Mouse (Mus musculus): ENCODE data around the gene Fes. TPM values are rescaled to one million over a fixed set of nuclear protein-coding genes. Genes with fewer than 3 reads are reported as not detected.

Fes gene
- polyA plus RNA-seq (2014; fragmentation: Illumina TruSeq; extraction: RNeasy Lipid Tissue Mini Kit (QIAGEN cat#74804); ENCODE audit: insufficient read depth, low read depth, low replicate concordance) = 15.8 TPM

DNA sequence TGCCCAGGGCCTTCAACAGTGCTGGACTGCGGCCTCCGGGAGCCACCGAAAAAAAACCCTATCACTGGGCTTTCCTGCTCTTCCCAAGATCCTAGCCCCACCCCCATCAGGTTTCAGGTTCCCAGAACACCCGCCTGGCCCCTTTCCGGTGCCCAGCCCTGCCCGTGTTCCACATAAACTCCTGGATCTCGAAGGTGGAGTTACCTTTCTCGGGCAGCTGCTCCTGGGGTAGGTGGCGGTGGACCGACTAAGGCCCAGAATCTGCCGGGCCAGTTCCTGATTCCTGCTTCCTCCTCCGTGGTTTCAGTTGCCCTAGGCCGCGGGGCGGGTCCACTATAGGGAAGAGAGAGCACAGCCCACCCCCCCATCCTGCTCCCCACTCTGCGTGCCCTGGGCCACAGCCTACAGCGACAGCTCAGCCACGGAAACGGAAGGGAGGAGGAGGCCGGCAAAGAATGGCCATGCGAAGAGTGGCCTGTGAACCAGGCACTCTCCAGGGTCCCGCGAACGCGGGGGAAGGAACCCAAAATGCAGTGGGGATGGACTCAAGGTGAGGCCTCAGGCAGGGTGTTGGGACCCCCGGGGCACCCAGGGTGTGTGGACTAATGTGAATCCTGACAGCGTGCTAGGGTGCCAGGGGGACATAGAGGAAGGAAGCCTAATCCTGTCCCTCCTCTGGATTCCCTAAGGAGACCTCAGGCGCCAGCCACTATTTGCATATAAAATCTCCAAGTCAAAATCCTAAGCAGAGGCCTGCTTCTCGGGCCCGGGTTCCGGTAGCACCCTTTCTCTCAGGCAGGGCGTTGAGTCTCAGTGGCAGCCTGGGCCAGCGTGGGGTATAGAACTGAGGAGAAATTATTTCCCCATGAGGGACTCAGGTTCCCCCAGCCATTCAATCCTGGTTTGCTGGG is at the start of gene Fes:
TSS of gene Fes (minus strand) at position 314 of the 911 bp plus-strand sequence.

DNA sequence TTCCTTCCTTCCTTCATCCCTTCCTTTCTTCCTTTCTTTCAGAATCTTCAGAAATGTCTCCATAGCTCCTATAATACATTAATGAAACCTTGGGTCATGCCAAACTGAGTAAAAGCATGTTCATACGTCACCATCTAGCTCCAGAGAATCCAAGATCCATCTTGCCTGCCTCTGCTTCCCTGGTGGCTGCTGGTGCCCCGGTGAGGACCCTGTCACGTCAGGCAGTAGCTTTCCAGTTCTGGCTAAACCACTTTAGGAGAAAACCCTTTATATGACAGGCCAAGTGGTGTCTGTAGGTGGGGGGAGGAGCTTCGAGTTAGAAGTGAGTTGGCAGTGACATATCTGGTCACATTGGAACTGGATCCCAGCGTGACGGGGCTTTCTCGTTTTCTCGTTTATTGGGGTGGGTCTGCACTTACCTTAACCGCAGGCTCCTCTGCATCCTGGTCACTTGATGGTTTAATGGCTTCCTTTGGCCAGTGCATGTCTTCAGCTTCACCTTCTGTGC is 17.5 kb upstream of the Fes start, which contains the start of gene Furin:
TSS of gene Furin (minus strand) at position 249 of the 508 bp plus-strand sequence.

GRCm38 (mm10) chr7:80371041-80371751 is 16.6 kb downstream of the Fes start, which contains the start of gene Man2a2:
TSS of gene Man2a2 (minus strand) at chr7:80371375.

DNA sequence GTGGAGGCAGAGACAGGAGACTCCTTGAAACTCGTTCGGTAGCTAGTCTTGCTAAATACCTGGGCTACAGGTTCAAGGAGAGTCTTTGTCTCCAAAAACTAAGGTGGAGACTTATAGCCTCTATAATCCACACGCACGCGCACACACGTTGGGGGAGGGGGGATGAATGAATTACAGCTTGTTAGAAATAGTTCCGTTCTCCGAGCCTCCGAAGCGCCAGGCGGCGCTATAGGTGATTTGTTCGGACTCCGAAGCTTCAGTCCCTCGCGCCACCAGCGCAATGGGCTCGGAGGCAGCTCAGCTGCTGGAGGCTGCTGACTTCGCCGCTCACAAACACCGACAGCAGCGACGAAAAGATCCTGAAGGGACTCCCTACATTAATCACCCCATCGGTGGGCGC is 44.9 kb downstream of the Fes start, which contains the start of gene Hddc3:
TSS of gene Hddc3 (plus strand) at position 247 of the 400 bp plus-strand sequence.

DNA sequence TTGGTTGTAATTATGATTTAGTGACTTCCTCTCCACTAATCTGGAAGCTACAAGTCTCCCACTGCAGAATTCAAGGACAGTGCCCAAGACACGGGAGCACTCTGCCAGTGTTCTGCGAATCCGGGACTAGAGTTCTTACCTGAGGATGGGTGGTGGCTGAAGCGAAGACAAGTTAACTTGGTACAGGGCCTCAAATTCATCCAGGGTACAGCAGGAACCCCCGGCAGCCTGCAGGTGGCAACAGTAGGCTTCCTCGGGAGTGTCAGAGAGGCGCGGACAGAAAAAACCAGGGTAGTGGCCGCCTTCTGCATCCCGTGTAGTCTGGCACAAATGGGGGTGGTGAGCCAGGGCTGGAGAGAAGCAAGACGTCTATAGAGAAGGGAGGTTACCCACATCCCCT is 47.0 kb downstream of the Fes start, which contains the start of gene Unc45a:
TSS of gene Unc45a (minus strand) at position 213 of the 400 bp plus-strand sequence.

Other genes with a start within 250 kb of the Fes start
- 4.1 TPM for gene Sema4b, start 201.1 kb downstream of the Fes start, polyA plus RNA-seq (2014; fragmentation: Illumina TruSeq; extraction: RNeasy Lipid Tissue Mini Kit (QIAGEN cat#74804); ENCODE audit: insufficient read depth, low read depth, low replicate concordance)
- 95.7 TPM for gene Cib1, start 155.1 kb downstream of the Fes start, polyA plus RNA-seq (2014; fragmentation: Illumina TruSeq; extraction: RNeasy Lipid Tissue Mini Kit (QIAGEN cat#74804); ENCODE audit: insufficient read depth, low read depth, low replicate concordance)
- 1.6 TPM for gene Gdpgp1, start 155.1 kb downstream of the Fes start, polyA plus RNA-seq (2014; fragmentation: Illumina TruSeq; extraction: RNeasy Lipid Tissue Mini Kit (QIAGEN cat#74804); ENCODE audit: insufficient read depth, low read depth, low replicate concordance)
- 0.74 TPM for gene Ttll13, start 141.6 kb downstream of the Fes start, polyA plus RNA-seq (2014; fragmentation: Illumina TruSeq; extraction: RNeasy Lipid Tissue Mini Kit (QIAGEN cat#74804); ENCODE audit: insufficient read depth, low read depth, low replicate concordance)
- 36.1 TPM for gene Ngrn, start 126.7 kb downstream of the Fes start, polyA plus RNA-seq (2014; fragmentation: Illumina TruSeq; extraction: RNeasy Lipid Tissue Mini Kit (QIAGEN cat#74804); ENCODE audit: insufficient read depth, low read depth, low replicate concordance)
- 7.7 TPM for gene Vps33b, start 118.3 kb downstream of the Fes start, polyA plus RNA-seq (2014; fragmentation: Illumina TruSeq; extraction: RNeasy Lipid Tissue Mini Kit (QIAGEN cat#74804); ENCODE audit: insufficient read depth, low read depth, low replicate concordance)
- 1.7 TPM for gene Prc1, start 93.5 kb downstream of the Fes start, polyA plus RNA-seq (2014; fragmentation: Illumina TruSeq; extraction: RNeasy Lipid Tissue Mini Kit (QIAGEN cat#74804); ENCODE audit: insufficient read depth, low read depth, low replicate concordance)
- 7.9 TPM for gene Rccd1, start 63.5 kb downstream of the Fes start, polyA plus RNA-seq (2014; fragmentation: Illumina TruSeq; extraction: RNeasy Lipid Tissue Mini Kit (QIAGEN cat#74804); ENCODE audit: insufficient read depth, low read depth, low replicate concordance)
- gene Unc45a, start 46.9 kb downstream of the Fes start, polyA plus RNA-seq (2014; fragmentation: Illumina TruSeq; extraction: RNeasy Lipid Tissue Mini Kit (QIAGEN cat#74804); ENCODE audit: insufficient read depth, low read depth, low replicate concordance) = 26.9 TPM
- gene Hddc3, start 44.8 kb downstream of the Fes start, polyA plus RNA-seq (2014; fragmentation: Illumina TruSeq; extraction: RNeasy Lipid Tissue Mini Kit (QIAGEN cat#74804); ENCODE audit: insufficient read depth, low read depth, low replicate concordance) = 11.1 TPM
- gene Man2a2, start 16.6 kb downstream of the Fes start, polyA plus RNA-seq (2014; fragmentation: Illumina TruSeq; extraction: RNeasy Lipid Tissue Mini Kit (QIAGEN cat#74804); ENCODE audit: insufficient read depth, low read depth, low replicate concordance) = 13.0 TPM
- 29.6 TPM for gene Furin, start 17.5 kb upstream of the Fes start, polyA plus RNA-seq (2014; fragmentation: Illumina TruSeq; extraction: RNeasy Lipid Tissue Mini Kit (QIAGEN cat#74804); ENCODE audit: insufficient read depth, low read depth, low replicate concordance)
- 0.68 TPM for gene Blm, start 147.2 kb upstream of the Fes start, polyA plus RNA-seq (2014; fragmentation: Illumina TruSeq; extraction: RNeasy Lipid Tissue Mini Kit (QIAGEN cat#74804); ENCODE audit: insufficient read depth, low read depth, low replicate concordance)